Mouse (Mus musculus) forelimb bud, embryonic 11.5 days (tissue): Measurements from ENCODE around the gene Lig3.
"Not testable (repeated sequence)": the region's sequence is repeated elsewhere in the genome, so short reads cannot be mapped to it uniquely, and the experiment has no call there.

Experiments used
- DNase-seq: peaks from one replicate; pipeline ENCODE4 v3.0.0-alpha.2; 2012; ENCODE audit warnings: low read depth, low spot score

Lig3 gene

GRCm38 (mm10) chr11:82831008-82831893, 50.3 kb downstream of the Lig3 start:
- DNase-seq, result no peak

- not testable (repeated sequence) for DNase-seq
Observed at GRCm38 (mm10) chr11:82832402-82832801, 51.5 kb downstream of the Lig3 start.

GRCm38 (mm10) chr11:82833929-82834328, 53.0 kb downstream of the Lig3 start:
- DNase-seq, result no peak

DNA sequence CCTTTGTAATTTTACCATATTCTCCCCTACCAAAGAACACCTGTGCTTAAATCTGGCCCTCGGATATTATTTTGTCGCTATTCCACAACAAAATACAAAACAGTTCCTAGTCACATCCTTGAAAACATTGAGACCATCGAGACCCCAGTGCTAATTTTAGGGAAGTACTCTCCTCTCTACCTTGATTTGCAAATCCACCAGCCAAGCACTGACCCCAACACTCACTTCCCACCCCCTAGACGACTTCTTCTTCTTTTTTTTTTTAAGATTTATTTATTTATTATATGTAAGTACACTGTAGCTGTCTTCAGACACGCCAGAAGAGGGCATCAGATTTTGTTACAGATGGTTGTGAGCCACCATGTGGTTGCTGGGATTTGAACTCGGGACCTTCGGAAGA, 53.5 kb downstream of the Lig3 start:
- not testable (repeated sequence) for DNase-seq

- no peak for DNase-seq
Observed at GRCm38 (mm10) chr11:82835616-82836432, 54.9 kb downstream of the Lig3 start.

DNA sequence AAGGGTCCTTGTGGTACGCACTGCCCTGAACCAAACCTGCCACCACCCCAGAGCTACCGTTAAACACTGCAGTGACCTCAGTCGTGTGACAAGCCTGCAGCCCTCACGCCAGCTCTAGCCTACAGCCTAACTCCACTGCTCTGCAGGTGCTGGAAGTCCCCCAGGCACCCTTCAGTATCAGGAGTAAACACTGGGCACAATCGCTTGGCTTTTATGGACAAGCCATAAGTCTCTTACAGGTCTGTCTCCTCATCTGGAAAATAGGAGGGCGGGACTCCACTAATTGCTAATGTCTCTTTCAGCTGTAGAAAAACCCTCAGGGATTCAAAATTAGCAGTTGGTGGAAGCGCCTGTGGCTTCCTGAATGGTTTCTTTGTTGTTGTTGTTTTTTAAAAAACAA, 56.3 kb downstream of the Lig3 start:
- no peak for DNase-seq

GRCm38 (mm10) chr11:82837848-82838247, 56.9 kb downstream of the Lig3 start:
- no peak for DNase-seq

DNA sequence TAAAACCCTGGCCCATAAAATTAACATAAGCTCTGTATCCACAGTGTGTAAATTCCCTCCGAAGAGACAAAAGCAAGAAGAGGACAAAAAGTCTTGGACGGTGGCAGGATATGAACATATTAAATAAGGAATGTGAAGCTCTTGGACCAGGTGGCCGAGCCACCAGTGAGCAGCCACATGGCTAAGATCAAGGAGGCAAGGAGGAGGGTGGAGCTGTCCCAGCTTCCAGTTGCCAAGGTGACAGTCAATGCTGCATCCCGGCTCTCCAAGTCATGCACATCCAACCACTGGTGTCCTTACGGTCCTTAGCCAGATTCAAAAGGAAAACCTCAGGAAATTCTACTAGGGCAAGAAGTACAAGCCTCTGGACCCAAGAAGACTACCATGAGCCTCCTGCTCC, 57.6 kb downstream of the Lig3 start:
- no peak for DNase-seq

DNA sequence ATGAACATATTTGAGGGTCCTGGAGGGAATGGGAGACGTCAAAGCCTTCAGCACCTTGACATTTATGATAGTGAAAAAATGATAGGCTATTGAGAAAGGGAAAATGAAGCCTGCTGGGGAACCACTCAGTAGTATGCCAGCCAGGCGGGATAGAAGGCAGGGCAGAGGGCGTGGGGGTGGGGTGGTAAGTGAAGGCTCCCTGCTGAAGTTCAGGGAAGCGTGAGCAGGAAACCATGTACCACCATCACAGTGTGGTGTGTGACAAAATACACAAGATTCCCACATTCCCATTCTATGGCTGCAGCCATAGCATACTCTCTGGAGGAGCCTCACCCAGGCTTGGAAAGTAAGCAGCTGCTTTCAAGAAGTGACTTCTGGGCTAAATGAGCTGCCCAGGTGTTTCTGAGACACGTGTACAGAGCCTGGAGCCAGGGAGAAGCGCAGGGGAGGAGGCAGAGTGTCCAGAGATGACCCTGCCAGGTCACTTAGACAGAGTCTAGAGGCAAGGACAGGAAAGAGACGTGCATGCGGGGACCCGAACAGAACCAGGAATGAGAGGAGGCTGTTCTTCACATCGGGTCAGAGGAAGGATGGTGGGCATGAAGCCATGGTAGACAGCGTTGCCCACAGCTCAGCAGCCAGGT, 64.0 kb downstream of the Lig3 start:
- DNase-seq, result no peak

DNA sequence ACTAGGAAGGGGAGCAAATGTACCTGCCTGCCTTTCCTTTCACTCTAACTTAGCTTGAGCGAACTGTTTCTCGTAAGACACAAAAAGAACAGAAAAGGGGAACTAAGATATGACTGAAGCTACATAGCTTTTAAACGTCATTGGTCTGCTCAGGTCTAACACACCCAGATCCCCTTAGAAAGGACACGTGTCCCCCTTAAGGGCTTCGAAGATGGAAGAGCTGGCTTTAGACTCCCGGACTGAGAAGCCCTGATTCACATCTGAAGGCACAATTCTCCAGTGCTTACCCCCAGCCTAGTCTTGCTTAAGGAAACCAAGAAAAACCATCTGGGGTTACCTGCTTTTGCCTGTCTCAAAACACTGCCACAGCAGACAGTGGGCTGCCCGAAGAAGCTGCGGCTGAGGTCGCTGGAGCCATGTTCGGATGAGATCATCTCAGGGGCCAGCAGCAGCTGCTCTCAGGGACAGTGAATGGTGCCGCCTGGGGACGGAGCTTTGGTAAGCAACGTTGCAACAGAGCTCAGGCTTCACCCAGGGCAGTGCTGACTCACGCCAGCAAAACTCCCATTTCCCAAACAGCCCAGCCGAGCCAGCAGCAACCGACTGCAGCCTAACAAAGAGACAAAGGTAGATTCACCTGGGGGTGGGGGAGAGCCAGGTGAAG, 64.6 kb downstream of the Lig3 start:
- no peak for DNase-seq

- no peak for DNase-seq
Observed at GRCm38 (mm10) chr11:82846079-82846436, 65.2 kb downstream of the Lig3 start.

GRCm38 (mm10) chr11:82846938-82847337, 66.0 kb downstream of the Lig3 start:
- no peak for DNase-seq

- no peak for DNase-seq
Observed at GRCm38 (mm10) chr11:82847571-82848000, 66.7 kb downstream of the Lig3 start.

GRCm38 (mm10) chr11:82850259-82850658, 69.4 kb downstream of the Lig3 start:
- no peak for DNase-seq

GRCm38 (mm10) chr11:82852115-82852514, 71.2 kb downstream of the Lig3 start:
- DNase-seq, result no peak

- DNase-seq, result no peak
Observed at GRCm38 (mm10) chr11:82852540-82852939, 71.6 kb downstream of the Lig3 start.

DNA sequence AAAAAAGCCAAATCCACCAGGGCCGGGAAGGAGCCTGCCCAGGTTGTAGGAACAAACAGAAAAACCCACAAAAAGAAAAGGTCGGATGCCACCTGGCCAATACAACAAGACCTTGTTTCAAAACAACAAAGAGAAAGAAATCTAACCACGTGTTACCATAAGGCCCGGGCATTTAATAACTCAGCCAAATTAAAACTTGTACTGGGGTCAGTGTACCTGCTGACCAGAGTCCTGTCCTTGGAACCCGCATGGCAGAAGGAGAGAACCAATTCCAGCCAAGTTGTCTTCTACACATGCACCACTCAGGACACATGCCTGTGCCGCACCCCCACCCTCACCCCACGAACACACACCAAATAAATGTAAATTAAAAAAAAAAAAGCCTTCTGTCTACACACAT, 72.0 kb downstream of the Lig3 start:
- DNase-seq, result no peak
